Mouse (Mus musculus): ENCODE measurements around the gene Thra.

GRCm38 (mm10) chr11:98697225-98697624, 43.2 kb upstream of the Thra start:
- TF ChIP-seq CTCF (conservative IDR thresholded peaks at IDR 0.05 in 1 of 2, IDR thresholded peaks at IDR 0.05 in 1 of 2; ENCODE audit: low read depth in 2 of 2, low read length in 2 of 2) (no peak), MXI1 (IDR thresholded peaks at IDR 0.05; ENCODE audit: low read depth, low read length) (no peak), MAX (IDR thresholded peaks at IDR 0.05; ENCODE audit: low read length) (no peak), CHD2 (IDR thresholded peaks at IDR 0.05; ENCODE audit: low read length) (no peak), EP300 (IDR thresholded peaks at IDR 0.05; ENCODE audit: low read length) (no peak), KAT2A (IDR thresholded peaks at IDR 0.05; ENCODE audit: insufficient replicate concordance, low read length) (no peak), BHLHE40 (IDR thresholded peaks at IDR 0.05; ENCODE audit: low read depth, low read length) (no peak), POLR2A (IDR thresholded peaks at IDR 0.05; ENCODE audit: low read depth, low read length) (peak; percentile 5; the same call in 1 of the 2 replicates), JUND (conservative IDR thresholded peaks at IDR 0.05; ENCODE audit: low read depth, low read length) (no peak)
